Comparison of ENCODE assay signal across 8 mouse cellular contexts in genomic region chr5:130001356-130001987, GRCm38 (mm10). TPM values are rescaled to one million over a fixed set of nuclear protein-coding genes. Genes with fewer than 3 reads are reported as not detected.
DNase-seq lines count a peak whose midpoint lies in the region; ATAC-seq and TF ChIP-seq lines count a peak whose summit lies in the region.

No protein-coding gene starts in this region.

- peak overlapping the region; percentile 72; the same call in 1 of the 2 replicates for H3K9ac ChIP-seq in heart, embryonic 15.5 days
- H3K9ac ChIP-seq in lung, embryonic 16.5 days (ENCODE audit: low read length): peak overlapping the region; percentile 72
- H3K9ac ChIP-seq in stomach, embryonic 16.5 days (ENCODE audit: low read length): peak overlapping the region; percentile 75

- H3K27me3 ChIP-seq in testis, adult 2 months (ENCODE audit: control insufficient read depth, insufficient read depth, low read length): 0 out of 2 replicates have a peak, but pooled peaks cover 3% of the 10 kb centered on the region
- H3K27me3 ChIP-seq in heart, embryonic 15.5 days: no peaks in the 10 kb centered on the region
- H3K27me3 ChIP-seq in lung, embryonic 16.5 days (ENCODE audit: control insufficient read depth, insufficient read depth, low read depth, low read length): no peaks in the 10 kb centered on the region
- no peaks in the 10 kb centered on the region for H3K27me3 ChIP-seq in stomach, embryonic 16.5 days (ENCODE audit: control insufficient read depth, insufficient read depth, low read length)

- H3K4me3 ChIP-seq in testis, adult 2 months (ENCODE audit: control insufficient read depth, low read depth, low read length): peak overlapping the region; percentile 9
- H3K4me3 ChIP-seq in heart, embryonic 15.5 days: peak overlapping the region; percentile 77
- peak overlapping the region; percentile 63 for H3K4me3 ChIP-seq in lung, embryonic 16.5 days (ENCODE audit: low read length)
- peak overlapping the region; percentile 63 for H3K4me3 ChIP-seq in stomach, embryonic 16.5 days (replicated peaks; ENCODE audit: low read length)

- WGBS in heart, embryonic 15.5 days: 57% methylated on average over 5 of the region's 5 CpGs
- 51% methylated on average over 5 of the region's 5 CpGs for WGBS in lung, embryonic 16.5 days
- 50% methylated on average over 5 of the region's 5 CpGs for whole genome bisulfite sequencing in stomach, embryonic 16.5 days

- TF ChIP-seq POLR2A in testis, adult 2 months (IDR thresholded peaks at IDR 0.05; ENCODE audit: control insufficient read depth, low read depth, low read length): no peak

- peak overlapping the region; percentile 85 for H3K4me2 ChIP-seq in heart, embryonic 15.5 days
- peak overlapping the region; percentile 69 for H3K4me2 ChIP-seq in lung, embryonic 16.5 days (ENCODE audit: low read depth, low read length)
- H3K4me2 ChIP-seq in stomach, embryonic 16.5 days (ENCODE audit: low read depth, low read length): peak overlapping the region; percentile 56

- no peaks in the 10 kb centered on the region for H3K9me3 ChIP-seq in heart, embryonic 15.5 days (replicated peaks)
- no peaks in the 10 kb centered on the region; the same call in 1 of the 2 replicates for H3K9me3 ChIP-seq in lung, embryonic 16.5 days (ENCODE audit: control insufficient read depth, low read length)
- H3K9me3 ChIP-seq in stomach, embryonic 16.5 days (replicated peaks; ENCODE audit: control insufficient read depth, low read length): 0 out of 2 replicates have a peak, but pooled peaks cover 12% of the 10 kb centered on the region

- no peak for ATAC-seq in heart, embryonic 15.5 days (replicated peaks; ENCODE audit: insufficient number of reproducible peaks, insufficient read depth, low FRiP score, low read depth)
- ATAC-seq in lung, embryonic 16.5 days (ENCODE audit: low read depth): no peak
- no peak for ATAC-seq in stomach, embryonic 16.5 days (ENCODE audit: insufficient read depth, low FRiP score)

- TF ChIP-seq CTCF in testis, adult 2 months (IDR thresholded peaks at IDR 0.05; ENCODE audit: control insufficient read depth, insufficient read depth, insufficient replicate concordance, low read depth, low read length): no peak

- H3K4me1 ChIP-seq in testis, adult 2 months (ENCODE audit: control insufficient read depth, insufficient read depth, low read length): peaks cover 17% of the 10 kb centered on the region
- peaks cover 12% of the 10 kb centered on the region for H3K4me1 ChIP-seq in heart, embryonic 15.5 days (replicated peaks)
- H3K4me1 ChIP-seq in lung, embryonic 16.5 days (replicated peaks; ENCODE audit: control insufficient read depth, insufficient read depth, low read length): peaks cover 13% of the 10 kb centered on the region
- peaks cover 15% of the 10 kb centered on the region for H3K4me1 ChIP-seq in stomach, embryonic 16.5 days (ENCODE audit: control insufficient read depth, insufficient read depth, low read length)

- no peaks in the 10 kb centered on the region for H3K36me3 ChIP-seq in testis, adult 2 months (ENCODE audit: control insufficient read depth, insufficient read depth, low read length)
- H3K36me3 ChIP-seq in heart, embryonic 15.5 days: peaks cover 3% of the 10 kb centered on the region; the same call in 1 of the 2 replicates
- no peaks in the 10 kb centered on the region; the same call in 1 of the 2 replicates for H3K36me3 ChIP-seq in lung, embryonic 16.5 days (ENCODE audit: control insufficient read depth, insufficient read depth, low read length)
- H3K36me3 ChIP-seq in stomach, embryonic 16.5 days (ENCODE audit: control insufficient read depth, insufficient read depth, low read length): no peaks in the 10 kb centered on the region

- no peak for DNase-seq in testis, postnatal 10 days (ENCODE audit: low spot score)
- DNase-seq in ovary, adult 18-20 months (ENCODE audit: low spot score): no peak
- DNase-seq in frontal cortex, postnatal 10 days (ENCODE audit: low spot score in 2 of 2): no peak
- no peak for DNase-seq in spleen, postnatal 14 days (ENCODE audit: low spot score in 2 of 2)

- H3K27ac ChIP-seq in testis, adult 2 months (ENCODE audit: control insufficient read depth, insufficient read depth, low read depth, low read length): no peak overlapping the region
- peak overlapping the region; percentile 85; the same call in 1 of the 2 replicates for H3K27ac ChIP-seq in heart, embryonic 15.5 days
- no peak overlapping the region for H3K27ac ChIP-seq in lung, embryonic 16.5 days (ENCODE audit: low read length)
- H3K27ac ChIP-seq in stomach, embryonic 16.5 days (ENCODE audit: low read length): peak overlapping the region; percentile 23

RNA-seq across cellular contexts. Expression of gene Gusb, which starts 1.4 kb away (rescaled TPM):
- 6.2 and 7.7 TPM in 2 replicates for polyA plus RNA-seq in testis, adult 2 months (2012; rRNA removed)
- 39.1 and 43.6 TPM in 2 replicates for polyA plus RNA-seq in heart, embryonic 15.5 days (2015; fragmentation: Nextera tagmentation; extraction: Ambion mirVana)
- polyA plus RNA-seq in lung, embryonic 16.5 days (2015; fragmentation: Nextera tagmentation; extraction: Ambion mirVana): 65.0 and 67.4 TPM in 2 replicates
- 66.0 and 71.7 TPM in 2 replicates for polyA plus RNA-seq in stomach, embryonic 16.5 days (2015; fragmentation: Nextera tagmentation; extraction: Ambion mirVana)

RNA-seq across cellular contexts. Expression of gene Asl, which starts 27.6 kb away (rescaled TPM):
- polyA plus RNA-seq in testis, adult 2 months (2012; rRNA removed): 16.5 and 17.1 TPM in 2 replicates
- polyA plus RNA-seq in heart, embryonic 15.5 days (2015; fragmentation: Nextera tagmentation; extraction: Ambion mirVana): 16.0 and 22.2 TPM in 2 replicates
- 26.1 and 31.2 TPM in 2 replicates for polyA plus RNA-seq in lung, embryonic 16.5 days (2015; fragmentation: Nextera tagmentation; extraction: Ambion mirVana)
- 46.5 and 47.8 TPM in 2 replicates for polyA plus RNA-seq in stomach, embryonic 16.5 days (2015; fragmentation: Nextera tagmentation; extraction: Ambion mirVana)

RNA-seq across cellular contexts. Expression of gene Crcp, which starts 27.6 kb away (rescaled TPM):
- polyA plus RNA-seq in testis, adult 2 months (2012; rRNA removed): 56.0 and 56.5 TPM in 2 replicates
- polyA plus RNA-seq in heart, embryonic 15.5 days (2015; fragmentation: Nextera tagmentation; extraction: Ambion mirVana): 20.6 and 26.8 TPM in 2 replicates
- polyA plus RNA-seq in lung, embryonic 16.5 days (2015; fragmentation: Nextera tagmentation; extraction: Ambion mirVana): 37.0 and 41.3 TPM in 2 replicates
- polyA plus RNA-seq in stomach, embryonic 16.5 days (2015; fragmentation: Nextera tagmentation; extraction: Ambion mirVana): 32.1 and 33.1 TPM in 2 replicates

RNA-seq across cellular contexts. Expression of gene Vkorc1l1, which starts 59.7 kb away (rescaled TPM):
- polyA plus RNA-seq in testis, adult 2 months (2012; rRNA removed): 12.2 and 19.9 TPM in 2 replicates
- 13.2 and 14.3 TPM in 2 replicates for polyA plus RNA-seq in heart, embryonic 15.5 days (2015; fragmentation: Nextera tagmentation; extraction: Ambion mirVana)
- 18.8 and 19.2 TPM in 2 replicates for polyA plus RNA-seq in lung, embryonic 16.5 days (2015; fragmentation: Nextera tagmentation; extraction: Ambion mirVana)
- polyA plus RNA-seq in stomach, embryonic 16.5 days (2015; fragmentation: Nextera tagmentation; extraction: Ambion mirVana): 19.2 TPM in 2 replicates

Comparison
In these comparisons a context has a peak if more than half of its experiments do, and no peak if none do; other contexts are left out.
1. H3K27ac ChIP-seq: peak in heart, embryonic 15.5 days (single experiment) and stomach, embryonic 16.5 days (single experiment); none in testis, adult 2 months (single experiment) and lung, embryonic 16.5 days (single experiment).
2. H3K4me3 ChIP-seq: peak in every context shown above with its lines; median percentile 77 in heart, embryonic 15.5 days; 63 in lung, embryonic 16.5 days; 63 in stomach, embryonic 16.5 days; 9 in testis, adult 2 months.
3. Peak in every context shown above with its lines, with median percentiles within 50 percentile points of each other: H3K4me2 ChIP-seq and H3K9ac ChIP-seq.